Mouse (Mus musculus): ENCODE data around the gene Thsd4. TPM values are rescaled to one million over a fixed set of nuclear protein-coding genes. Genes with fewer than 3 reads are reported as not detected.

Thsd4 gene
- polyA plus RNA-seq, 1 experiment: 4.3 TPM

DNA sequence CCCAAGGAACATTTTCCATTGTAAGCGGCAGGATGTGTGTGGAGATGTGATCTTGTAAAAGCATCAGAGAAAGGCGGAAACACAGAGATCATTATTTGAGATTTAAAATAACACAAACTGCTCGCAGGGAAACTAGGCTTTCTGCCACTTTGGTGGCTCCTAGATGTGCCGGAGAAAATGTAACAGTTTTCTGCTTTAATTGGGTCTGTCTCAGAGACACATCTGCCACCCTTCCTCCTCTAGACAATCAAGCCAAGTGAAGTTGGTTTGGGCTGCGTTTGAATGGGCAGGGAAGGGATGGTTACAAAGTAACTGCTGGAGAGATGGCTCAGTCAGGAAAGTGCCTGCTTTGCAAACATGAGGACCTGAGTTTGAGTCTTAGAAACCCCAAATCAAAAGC is 466.9 kb downstream of the Thsd4 start:
- no peak for TF ChIP-seq CTCF (IDR thresholded peaks at IDR 0.05; ENCODE audit: borderline replicate concordance, control insufficient read depth, extremely low read depth, insufficient read depth, low read length, poor library complexity)
- no peak for TF ChIP-seq POLR2A (IDR thresholded peaks at IDR 0.05; ENCODE audit: control insufficient read depth, extremely low read depth, insufficient read depth, low read length, poor library complexity)
- 62% methylated on average over 5 of the region's 5 CpGs for whole genome bisulfite sequencing

DNA sequence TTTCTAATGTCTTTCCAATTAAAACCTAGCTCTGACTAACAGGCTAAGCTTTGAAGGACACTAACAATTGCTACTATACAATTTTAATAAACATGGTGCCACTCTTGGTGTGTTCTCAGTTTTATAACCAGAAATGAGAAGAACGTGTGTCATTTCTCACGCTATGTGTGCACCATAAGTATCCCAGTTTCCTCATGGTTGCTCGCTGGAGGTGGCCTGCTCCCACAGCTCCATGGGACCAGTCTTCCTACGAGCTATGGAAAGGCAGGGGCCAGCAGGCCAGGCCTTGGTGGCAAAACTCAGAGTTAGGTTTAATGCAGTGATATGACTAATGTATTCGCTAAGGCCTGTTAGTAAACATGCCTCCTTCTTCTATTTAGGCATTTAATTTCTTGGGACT is 468.7 kb downstream of the Thsd4 start:
- no peaks in the 10 kb centered on the region for H3K27me3 ChIP-seq (ENCODE audit: control insufficient read depth, insufficient read depth, low read length)
- no peak overlapping the region for H3K27ac ChIP-seq (ENCODE audit: control insufficient read depth, insufficient read depth, low read length)
- no peaks in the 10 kb centered on the region for H3K36me3 ChIP-seq (ENCODE audit: control insufficient read depth, insufficient read depth, low read length)
- no peak for DNase-seq
- TF ChIP-seq POLR2A (IDR thresholded peaks at IDR 0.05; ENCODE audit: control insufficient read depth, extremely low read depth, insufficient read depth, low read length, poor library complexity): no peak
- no peak for TF ChIP-seq CTCF (IDR thresholded peaks at IDR 0.05; ENCODE audit: borderline replicate concordance, control insufficient read depth, extremely low read depth, insufficient read depth, low read length, poor library complexity)
- no peak overlapping the region for H3K4me3 ChIP-seq (ENCODE audit: control insufficient read depth, insufficient read depth, low read length)
- WGBS: 93% methylated on average over 5 of the region's 5 CpGs
- no peaks in the 10 kb centered on the region for H3K4me1 ChIP-seq (replicated peaks; ENCODE audit: control insufficient read depth, insufficient read depth, low read length)

More for the DNA sequence above, 466.9 kb downstream of the Thsd4 start:
- H3K27me3 ChIP-seq (ENCODE audit: control insufficient read depth, insufficient read depth, low read length): no peaks in the 10 kb centered on the region
- no peak overlapping the region for H3K4me3 ChIP-seq (ENCODE audit: control insufficient read depth, insufficient read depth, low read length)
- no peaks in the 10 kb centered on the region for H3K4me1 ChIP-seq (replicated peaks; ENCODE audit: control insufficient read depth, insufficient read depth, low read length)
- H3K36me3 ChIP-seq (ENCODE audit: control insufficient read depth, insufficient read depth, low read length): no peaks in the 10 kb centered on the region
- H3K27ac ChIP-seq (ENCODE audit: control insufficient read depth, insufficient read depth, low read length): no peak overlapping the region
- no peak for DNase-seq

DNA sequence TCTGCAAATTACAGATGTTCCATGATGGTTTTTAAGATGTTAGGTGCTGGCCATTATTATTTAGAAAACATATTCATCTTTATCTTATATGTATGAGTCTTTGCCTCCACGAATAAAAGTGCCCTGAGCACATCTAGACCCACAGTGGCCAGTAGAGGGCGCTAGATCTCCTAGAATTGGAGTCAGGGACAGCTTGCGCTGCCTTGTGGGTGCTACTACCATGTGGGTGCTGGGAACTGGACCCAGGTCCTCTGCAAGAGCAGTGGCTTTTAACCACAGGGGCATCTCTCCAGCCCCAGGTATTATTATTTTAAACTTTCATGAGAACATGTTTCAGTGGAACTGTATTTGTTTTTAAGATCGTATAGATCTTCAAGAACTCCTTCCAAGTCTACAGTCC is 469.4 kb downstream of the Thsd4 start:
- WGBS: 80% methylated on average over 4 of the region's 4 CpGs
- no peak for TF ChIP-seq POLR2A (IDR thresholded peaks at IDR 0.05; ENCODE audit: control insufficient read depth, extremely low read depth, insufficient read depth, low read length, poor library complexity)
- Histone ChIP-seq H3K27me3 (ENCODE audit: control insufficient read depth, insufficient read depth, low read length) (no peaks in the 10 kb centered on the region), H3K27ac (ENCODE audit: control insufficient read depth, insufficient read depth, low read length) (no peak overlapping the region), H3K4me3 (ENCODE audit: control insufficient read depth, insufficient read depth, low read length) (no peak overlapping the region), H3K36me3 (ENCODE audit: control insufficient read depth, insufficient read depth, low read length) (no peaks in the 10 kb centered on the region), H3K4me1 (replicated peaks; ENCODE audit: control insufficient read depth, insufficient read depth, low read length) (no peaks in the 10 kb centered on the region)
- no peak for DNase-seq

DNA sequence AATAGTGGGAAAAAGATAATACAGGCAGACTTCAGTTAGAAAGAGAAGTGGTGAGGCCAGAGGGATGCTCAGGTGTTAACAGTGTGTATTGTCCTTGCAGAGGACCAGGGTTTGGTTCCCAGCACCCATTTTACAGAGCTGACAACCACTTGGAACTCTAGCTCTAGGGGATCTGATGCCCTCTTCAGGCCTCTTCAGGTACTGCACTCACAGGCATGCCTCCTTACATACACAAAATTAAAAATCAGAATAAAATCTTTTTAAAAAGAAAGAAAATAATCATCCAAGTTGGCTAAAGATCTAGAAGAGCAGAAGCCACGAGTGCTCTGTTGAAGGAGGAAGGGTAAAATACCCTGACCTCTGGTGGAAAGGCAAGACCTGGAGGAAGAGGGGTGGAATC is 478.7 kb downstream of the Thsd4 start:
- H3K4me1 ChIP-seq (replicated peaks; ENCODE audit: control insufficient read depth, insufficient read depth, low read length): no peaks in the 10 kb centered on the region
- H3K27me3 ChIP-seq (ENCODE audit: control insufficient read depth, insufficient read depth, low read length): no peaks in the 10 kb centered on the region
- 85% methylated on average over 1 of the region's 1 CpGs for WGBS
- no peak for DNase-seq
- H3K27ac ChIP-seq (ENCODE audit: control insufficient read depth, insufficient read depth, low read length): no peak overlapping the region
- no peak for TF ChIP-seq POLR2A (IDR thresholded peaks at IDR 0.05; ENCODE audit: control insufficient read depth, extremely low read depth, insufficient read depth, low read length, poor library complexity)
- TF ChIP-seq CTCF (IDR thresholded peaks at IDR 0.05; ENCODE audit: borderline replicate concordance, control insufficient read depth, extremely low read depth, insufficient read depth, low read length, poor library complexity): no peak
- H3K4me3 ChIP-seq (ENCODE audit: control insufficient read depth, insufficient read depth, low read length): no peak overlapping the region
- H3K36me3 ChIP-seq (ENCODE audit: control insufficient read depth, insufficient read depth, low read length): no peaks in the 10 kb centered on the region

DNA sequence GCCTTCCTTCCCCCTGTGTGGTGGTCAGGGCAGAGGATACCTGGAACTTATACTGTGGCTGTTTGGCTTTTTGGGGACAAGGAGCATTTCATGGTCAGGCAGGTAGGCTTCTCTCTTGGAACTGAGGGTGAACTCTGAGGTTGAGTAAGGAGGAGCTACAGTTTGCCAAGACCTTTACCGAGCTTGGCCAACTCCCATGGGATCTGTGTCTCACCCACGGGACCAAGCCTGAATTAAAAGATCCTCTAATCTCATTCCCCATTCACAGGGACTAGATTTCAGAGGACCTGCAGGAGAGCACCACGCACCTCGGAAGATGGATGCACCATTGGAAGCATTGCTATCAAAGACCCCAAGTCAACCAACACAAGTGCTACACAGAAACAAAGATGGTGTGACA is 487.0 kb downstream of the Thsd4 start:
- no peak for TF ChIP-seq CTCF (IDR thresholded peaks at IDR 0.05; ENCODE audit: borderline replicate concordance, control insufficient read depth, extremely low read depth, insufficient read depth, low read length, poor library complexity)
- no peak for TF ChIP-seq POLR2A (IDR thresholded peaks at IDR 0.05; ENCODE audit: control insufficient read depth, extremely low read depth, insufficient read depth, low read length, poor library complexity)
- 94% methylated on average over 4 of the region's 4 CpGs for WGBS
- Histone ChIP-seq H3K27me3 (ENCODE audit: control insufficient read depth, insufficient read depth, low read length) (no peaks in the 10 kb centered on the region), H3K4me1 (replicated peaks; ENCODE audit: control insufficient read depth, insufficient read depth, low read length) (no peaks in the 10 kb centered on the region), H3K4me3 (ENCODE audit: control insufficient read depth, insufficient read depth, low read length) (no peak overlapping the region), H3K27ac (ENCODE audit: control insufficient read depth, insufficient read depth, low read length) (no peak overlapping the region), H3K36me3 (ENCODE audit: control insufficient read depth, insufficient read depth, low read length) (no peaks in the 10 kb centered on the region)
- no peak for DNase-seq

DNA sequence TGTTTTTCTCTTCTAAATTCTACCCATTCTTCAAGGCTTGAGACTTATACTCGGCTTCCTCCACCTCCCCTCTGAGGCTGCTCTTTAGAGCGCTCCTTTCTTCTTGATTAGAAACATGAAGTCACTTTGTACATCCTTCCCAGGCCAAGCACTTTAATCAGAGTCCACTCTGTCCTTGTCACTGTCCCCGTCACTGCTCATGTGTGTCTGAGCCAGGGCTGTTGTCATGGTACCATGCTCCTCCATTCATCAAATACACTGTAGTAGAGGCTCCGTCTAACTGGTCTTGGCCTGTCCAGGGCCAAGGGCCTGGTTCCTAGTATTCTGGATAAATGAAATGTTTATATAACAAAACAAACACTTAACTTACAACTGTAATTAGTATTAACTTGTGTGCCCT is 494.6 kb downstream of the Thsd4 start:
- Histone ChIP-seq H3K27me3 (ENCODE audit: control insufficient read depth, insufficient read depth, low read length) (no peaks in the 10 kb centered on the region), H3K36me3 (ENCODE audit: control insufficient read depth, insufficient read depth, low read length) (no peaks in the 10 kb centered on the region), H3K4me3 (ENCODE audit: control insufficient read depth, insufficient read depth, low read length) (no peak overlapping the region), H3K4me1 (replicated peaks; ENCODE audit: control insufficient read depth, insufficient read depth, low read length) (no peaks in the 10 kb centered on the region), H3K27ac (ENCODE audit: control insufficient read depth, insufficient read depth, low read length) (no peak overlapping the region)
- DNase-seq: no peak
- WGBS: 94% methylated on average over 4 of the region's 4 CpGs
- TF ChIP-seq CTCF (IDR thresholded peaks at IDR 0.05; ENCODE audit: borderline replicate concordance, control insufficient read depth, extremely low read depth, insufficient read depth, low read length, poor library complexity) (no peak), POLR2A (IDR thresholded peaks at IDR 0.05; ENCODE audit: control insufficient read depth, extremely low read depth, insufficient read depth, low read length, poor library complexity) (no peak)

DNA sequence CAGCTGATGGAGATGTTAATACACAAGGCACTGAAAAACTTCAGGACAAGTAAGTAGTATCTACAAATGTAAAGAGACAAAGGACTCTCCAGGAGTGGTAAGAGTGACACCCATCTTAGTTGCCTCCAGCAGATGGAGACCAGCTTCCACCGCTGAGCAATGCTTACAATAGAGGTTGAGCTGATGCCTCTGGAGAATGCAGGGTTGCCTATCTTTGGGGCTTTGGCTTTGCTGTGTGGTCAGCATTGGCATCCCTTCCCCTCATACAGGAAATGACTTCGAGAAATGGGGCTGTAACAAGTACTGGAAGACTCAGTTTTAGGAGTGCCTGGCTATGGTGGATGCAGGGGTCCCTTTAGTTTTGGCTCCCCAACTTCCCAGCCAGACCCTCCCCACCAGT is 495.1 kb downstream of the Thsd4 start:
- Histone ChIP-seq H3K27ac (ENCODE audit: control insufficient read depth, insufficient read depth, low read length) (no peak overlapping the region), H3K36me3 (ENCODE audit: control insufficient read depth, insufficient read depth, low read length) (no peaks in the 10 kb centered on the region), H3K4me3 (ENCODE audit: control insufficient read depth, insufficient read depth, low read length) (no peak overlapping the region), H3K27me3 (ENCODE audit: control insufficient read depth, insufficient read depth, low read length) (no peaks in the 10 kb centered on the region), H3K4me1 (replicated peaks; ENCODE audit: control insufficient read depth, insufficient read depth, low read length) (no peaks in the 10 kb centered on the region)
- TF ChIP-seq POLR2A (IDR thresholded peaks at IDR 0.05; ENCODE audit: control insufficient read depth, extremely low read depth, insufficient read depth, low read length, poor library complexity): no peak
- no peak for TF ChIP-seq CTCF (IDR thresholded peaks at IDR 0.05; ENCODE audit: borderline replicate concordance, control insufficient read depth, extremely low read depth, insufficient read depth, low read length, poor library complexity)
- no peak for DNase-seq
- 46% methylated on average over 2 of the region's 2 CpGs for WGBS
